Mouse (Mus musculus) limb, embryonic 13.5 days (tissue): ENCODE results near the gene Tmem30c. TPM values are rescaled to one million over a fixed set of nuclear protein-coding genes. Genes with fewer than 3 reads are reported as not detected.
"Not testable (repeated sequence)": the region's sequence is repeated elsewhere in the genome, so short reads cannot be mapped to it uniquely, and the experiment has no call there.

Experiments used
- ATAC-seq: fragments of 200-750 bp; cut with Nextera tagmentation; 2 replicates; pipeline ENCODE4 v1.8.0; 2017; ENCODE audit warnings: low read depth, moderate number of reproducible peaks, moderate TSS enrichment; ENCODE audit not compliant: low FRiP score
- H3K27ac ChIP-seq: fragments of 300-500 bp; sonication (generic); 2 replicates; pipeline ENCODE4 v1.5.1; 2015; ENCODE audit warnings: inconsistent platforms, mild to moderate bottlenecking, moderate library complexity
- H3K27me3 ChIP-seq: fragments of 300-500 bp; sonication (generic); 2 replicates; pipeline ENCODE4 v1.6.1; 2015; ENCODE audit warnings: mild to moderate bottlenecking, inconsistent platforms
- H3K36me3 ChIP-seq: fragments of 300-500 bp; sonication (generic); 2 replicates; pipeline ENCODE4 v1.6.1; 2015; ENCODE audit warnings: inconsistent platforms, mild to moderate bottlenecking, moderate library complexity
- H3K4me1 ChIP-seq: fragments of 300-500 bp; sonication (generic); 2 replicates; pipeline ENCODE4 v1.6.1; 2015; ENCODE audit warnings: inconsistent platforms
- H3K4me2 ChIP-seq: fragments of 300-500 bp; sonication (generic); replicated peaks from 2 replicates; pipeline ENCODE4 v1.6.1; 2015; ENCODE audit warnings: inconsistent platforms, mild to moderate bottlenecking, moderate library complexity
- H3K4me3 ChIP-seq: fragments of 300-500 bp; sonication (generic); 2 replicates; pipeline ENCODE4 v1.5.1; 2015; ENCODE audit warnings: moderate library complexity, mild to moderate bottlenecking, inconsistent platforms
- H3K9ac ChIP-seq: fragments of 300-500 bp; sonication (generic); 2 replicates; pipeline ENCODE4 v1.6.1; 2015; ENCODE audit warnings: mild to moderate bottlenecking, inconsistent platforms
- H3K9me3 ChIP-seq: fragments of 300-500 bp; sonication (generic); 2 replicates; pipeline ENCODE4 v1.6.1; 2016; ENCODE audit warnings: inconsistent platforms
- WGBS: fragments of 180-500 bp; shearing (Covaris S2); methylation state at CpG from one replicate; pipeline ENCODE4 v1.1.7; 2015; 5-methylcytosine and 5-hydroxymethylcytosine counted together
- polyA plus RNA-seq: library from polyadenylated mRNA; unstranded; fragments of >200 nt; fragmentation: Nextera tagmentation; extraction: Ambion mirVana; gene quantifications from 2 replicates; pipeline ENCODE4 v1.2.1, GENCODE M21; 2015

The Tmem30c gene
- polyA plus RNA-seq, 1 experiment from 2014 or later: 0.11 TPM

DNA sequence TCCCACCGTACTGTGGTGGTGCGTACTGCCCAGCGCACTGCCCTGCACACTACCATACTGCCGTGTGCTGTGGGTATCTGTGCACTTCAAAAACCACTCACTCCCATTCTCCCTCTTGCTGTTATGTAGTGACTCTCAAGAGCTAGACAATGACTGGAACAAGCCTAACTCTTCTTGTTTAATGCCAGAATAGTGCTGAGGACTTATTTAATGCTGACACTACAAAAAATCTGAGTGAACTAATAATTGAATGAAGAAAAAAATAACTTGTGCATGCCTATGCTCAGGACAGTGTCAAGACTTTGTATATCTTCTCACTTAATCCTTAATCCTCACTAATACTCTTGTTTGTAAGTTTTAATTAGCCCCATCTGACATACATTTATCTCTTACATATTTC lies 45.2 kb downstream of the Tmem30c start:
- H3K4me1 ChIP-seq: peaks cover 4% of the 10 kb centered on the region; the same call in 1 of the 2 replicates
- no peak overlapping the region for H3K27ac ChIP-seq
- H3K27me3 ChIP-seq: no peaks in the 10 kb centered on the region
- no peak for ATAC-seq
- 0 out of 2 replicates have a peak, but pooled peaks cover 2% of the 10 kb centered on the region for H3K9me3 ChIP-seq
- H3K9ac ChIP-seq: no peak overlapping the region
- H3K36me3 ChIP-seq: no peaks in the 10 kb centered on the region
- 96% methylated on average over 4 of the region's 4 CpGs for WGBS
- H3K4me2 ChIP-seq: no peak overlapping the region
- H3K4me3 ChIP-seq: no peak overlapping the region

- no peak for ATAC-seq
- Histone ChIP-seq H3K9me3 (0 out of 2 replicates have a peak, but pooled peaks cover 2% of the 10 kb centered on the region), H3K36me3 (no peaks in the 10 kb centered on the region), H3K4me2 (no peak overlapping the region), H3K27me3 (no peaks in the 10 kb centered on the region), H3K4me3 (no peak overlapping the region), H3K4me1 (peaks cover 4% of the 10 kb centered on the region; the same call in 1 of the 2 replicates), H3K27ac (no peak overlapping the region), H3K9ac (no peak overlapping the region)
- 88% methylated on average over 3 of the region's 3 CpGs for WGBS
Observed at GRCm38 (mm10) chr16:57246596-57246995, 46.1 kb downstream of the Tmem30c start.

- Histone ChIP-seq H3K9ac (no peak overlapping the region), H3K9me3 (no peaks in the 10 kb centered on the region), H3K36me3 (no peaks in the 10 kb centered on the region), H3K4me2 (0 out of 2 replicates have a peak overlapping the region, but pooled peaks have one; percentile 3), H3K4me1 (peaks cover 4% of the 10 kb centered on the region; the same call in 1 of the 2 replicates), H3K27ac (no peak overlapping the region), H3K27me3 (no peaks in the 10 kb centered on the region), H3K4me3 (no peak overlapping the region)
- ATAC-seq: peak; percentile 65
- WGBS: 6% methylated on average over 6 of the region's 6 CpGs
Observed at GRCm38 (mm10) chr16:57243858-57244248, 48.8 kb downstream of the Tmem30c start.

DNA sequence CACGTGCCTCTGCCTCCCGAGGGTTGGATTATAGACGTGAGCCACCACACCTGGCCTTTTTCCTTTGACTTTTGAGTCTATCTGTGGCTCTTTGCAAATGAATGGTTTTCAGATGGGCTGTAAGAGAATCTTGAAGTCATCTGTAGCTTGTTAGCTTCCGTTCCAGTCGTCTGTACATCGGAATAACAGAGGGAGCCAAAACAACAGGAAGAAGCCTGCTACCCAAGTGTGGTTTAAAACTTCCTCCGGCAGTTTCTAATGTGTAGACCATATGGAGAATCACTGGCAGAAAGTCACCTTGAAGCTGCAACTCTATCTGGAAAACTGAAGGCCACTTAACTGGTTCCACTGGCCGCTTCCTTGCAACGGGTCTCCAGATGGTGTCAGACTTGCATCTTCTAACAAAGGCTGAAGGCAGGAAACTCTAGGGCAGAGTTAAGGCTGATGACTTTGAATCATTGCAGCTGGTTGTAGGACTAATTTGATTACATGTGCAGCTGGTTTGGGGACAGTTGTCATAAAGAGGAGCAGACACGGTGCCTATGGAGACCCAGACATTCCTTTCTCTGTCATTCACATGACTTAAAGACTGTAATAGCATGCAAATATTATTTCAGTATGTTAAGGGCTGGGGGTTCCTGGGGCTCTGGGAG lies 49.3 kb downstream of the Tmem30c start:
- ATAC-seq: peak; percentile 69
- Histone ChIP-seq H3K27me3 (no peaks in the 10 kb centered on the region), H3K4me3 (no peak overlapping the region), H3K27ac (no peak overlapping the region), H3K9me3 (no peaks in the 10 kb centered on the region), H3K36me3 (no peaks in the 10 kb centered on the region), H3K4me1 (peaks cover 4% of the 10 kb centered on the region; the same call in 1 of the 2 replicates), H3K9ac (no peak overlapping the region), H3K4me2 (0 out of 2 replicates have a peak overlapping the region, but pooled peaks have one; percentile 3)
- WGBS: 24% methylated on average over 10 of the region's 10 CpGs

- Histone ChIP-seq H3K9me3 (no peaks in the 10 kb centered on the region), H3K36me3 (no peaks in the 10 kb centered on the region), H3K4me2 (no peak overlapping the region), H3K4me3 (no peak overlapping the region), H3K27me3 (no peaks in the 10 kb centered on the region), H3K4me1 (peaks cover 4% of the 10 kb centered on the region; the same call in 1 of the 2 replicates), H3K27ac (no peak overlapping the region), H3K9ac (no peak overlapping the region)
- ATAC-seq: no peak
- 72% methylated on average over 5 of the region's 5 CpGs for WGBS
Observed at GRCm38 (mm10) chr16:57242857-57243204, 49.8 kb downstream of the Tmem30c start.

DNA sequence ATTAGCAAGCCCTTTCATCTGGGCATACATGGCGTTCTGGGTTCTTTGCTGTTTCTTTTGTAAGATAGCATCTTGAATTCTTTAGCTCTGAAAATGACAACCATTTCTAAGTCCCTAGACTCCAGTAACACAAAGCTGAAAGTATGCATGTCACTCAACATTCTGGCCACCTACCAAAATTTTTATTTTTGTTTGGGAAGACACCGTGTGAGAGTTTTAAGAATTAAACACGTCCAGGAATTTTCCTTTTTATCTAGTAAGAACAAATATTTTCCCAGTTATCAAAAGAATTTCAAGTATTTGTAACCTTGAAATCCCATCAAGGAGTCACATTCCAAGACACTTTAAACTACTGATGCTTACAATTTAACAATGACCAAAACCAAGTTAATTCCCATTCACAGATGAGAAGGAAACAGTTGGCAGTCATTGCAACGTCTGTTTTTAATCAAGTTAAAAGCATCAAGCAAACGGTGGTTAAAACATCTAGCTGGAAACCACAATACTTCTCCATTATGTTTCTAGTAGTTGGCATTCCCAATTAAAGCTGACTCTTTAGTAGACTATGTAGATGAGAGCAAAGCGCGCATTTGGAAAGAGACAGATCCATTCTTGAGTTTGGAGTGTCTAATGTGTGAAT lies 56.7 kb downstream of the Tmem30c start:
- Histone ChIP-seq H3K9ac (no peak overlapping the region), H3K36me3 (no peaks in the 10 kb centered on the region), H3K4me1 (no peaks in the 10 kb centered on the region), H3K27ac (0 out of 2 replicates have a peak overlapping the region, but pooled peaks have one; percentile 17), H3K9me3 (no peaks in the 10 kb centered on the region), H3K4me2 (no peak overlapping the region), H3K4me3 (no peak overlapping the region), H3K27me3 (no peaks in the 10 kb centered on the region)
- no peak for ATAC-seq
- 45% methylated on average over 7 of the region's 7 CpGs for WGBS

GRCm38 (mm10) chr16:57231937-57232310 lies 60.7 kb downstream of the Tmem30c start:
- H3K4me3 ChIP-seq: peak overlapping the region; percentile 95
- H3K9ac ChIP-seq, H3K9me3 ChIP-seq, H3K36me3 ChIP-seq, ATAC-seq, H3K27me3 ChIP-seq, H3K27ac ChIP-seq: not testable (repeated sequence)
- H3K4me1 ChIP-seq: peaks cover 11% of the 10 kb centered on the region
- WGBS: 73% methylated on average over 5 of the region's 5 CpGs
- peak overlapping the region; percentile 76 for H3K4me2 ChIP-seq

- H3K9ac ChIP-seq: peak within 1 kb of the TSS; percentile 81
- no peaks in the 10 kb centered on the region for H3K36me3 ChIP-seq
- no peaks in the 10 kb centered on the region for H3K9me3 ChIP-seq
- peak within 1 kb of the TSS; percentile 95 for H3K4me3 ChIP-seq
- H3K4me2 ChIP-seq: peak within 1 kb of the TSS; percentile 76
- peak within 1 kb of the TSS; percentile 67 for H3K27ac ChIP-seq
- no peaks in the 10 kb centered on the region for H3K27me3 ChIP-seq
- peaks cover 11% of the 10 kb centered on the region for H3K4me1 ChIP-seq
- whole genome bisulfite sequencing: under 1% methylated on average over 42 of the region's 42 CpGs
- peak; percentile 99 for ATAC-seq
Observed at GRCm38 (mm10) chr16:57231089-57231936, 61.4 kb downstream of the Tmem30c start, which contains the start of gene Tbc1d23. Gene Tbc1d23 (minus strand): TSS chr16:57231504.

DNA sequence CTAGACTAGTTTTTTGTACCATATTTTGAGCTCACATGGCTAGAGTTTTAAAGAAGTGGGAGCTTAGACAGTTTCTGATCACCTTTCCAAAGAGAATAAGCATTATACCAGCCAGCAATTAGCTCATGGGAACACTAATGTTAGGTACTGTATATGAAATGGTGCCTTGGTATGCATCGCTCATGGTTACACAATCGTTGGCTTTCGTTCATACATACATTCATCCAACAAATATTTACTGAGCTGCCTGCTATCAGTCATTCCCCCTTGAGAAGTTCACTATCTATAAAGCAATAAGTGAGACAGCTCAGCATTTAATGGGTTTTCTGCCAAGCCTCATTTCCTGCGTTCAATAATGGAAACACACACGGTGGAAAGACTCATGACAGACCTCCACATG lies 66.2 kb downstream of the Tmem30c start:
- no peak for ATAC-seq
- no peak overlapping the region for H3K4me2 ChIP-seq
- no peak overlapping the region for H3K27ac ChIP-seq
- no peak overlapping the region for H3K4me3 ChIP-seq
- no peaks in the 10 kb centered on the region for H3K9me3 ChIP-seq
- 86% methylated on average over 5 of the region's 5 CpGs for WGBS
- H3K9ac ChIP-seq: no peak overlapping the region
- peaks cover 4% of the 10 kb centered on the region; the same call in 1 of the 2 replicates for H3K36me3 ChIP-seq
- H3K27me3 ChIP-seq: no peaks in the 10 kb centered on the region
- H3K4me1 ChIP-seq: peaks cover 11% of the 10 kb centered on the region

DNA sequence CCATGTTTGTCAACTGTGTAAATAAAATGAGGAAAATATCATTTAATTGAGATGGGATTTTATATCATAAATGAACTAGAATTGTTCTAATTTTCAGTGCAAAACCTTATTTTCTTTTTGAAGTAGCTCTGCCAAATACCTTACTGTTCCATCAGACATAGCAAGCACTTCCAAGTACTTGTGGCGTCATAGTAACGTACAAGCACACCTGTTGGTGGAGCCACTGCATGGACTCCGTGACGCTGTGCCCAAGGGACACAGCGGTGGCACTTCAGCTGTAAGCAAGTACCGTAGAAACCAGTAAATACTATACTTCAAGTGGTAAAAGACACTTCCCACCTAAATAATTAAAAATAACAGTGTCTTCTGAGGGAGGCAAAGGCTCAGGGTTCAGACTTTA lies 72.3 kb downstream of the Tmem30c start:
- 94% methylated on average over 6 of the region's 6 CpGs for WGBS
- no peak overlapping the region for H3K4me3 ChIP-seq

More for the DNA sequence above, 72.3 kb downstream of the Tmem30c start:
- H3K27ac ChIP-seq: no peak overlapping the region
- no peak for ATAC-seq
- no peaks in the 10 kb centered on the region for H3K4me1 ChIP-seq
- peaks cover 36% of the 10 kb centered on the region for H3K36me3 ChIP-seq
- no peaks in the 10 kb centered on the region for H3K9me3 ChIP-seq
- no peaks in the 10 kb centered on the region for H3K27me3 ChIP-seq
- no peak overlapping the region for H3K4me2 ChIP-seq
- no peak overlapping the region for H3K9ac ChIP-seq
